Mouse (Mus musculus) lung, embryonic 15.5 days (tissue): ENCODE measurements around the gene Heatr6. TPM values are rescaled to one million over a fixed set of nuclear protein-coding genes. Genes with fewer than 3 reads are reported as not detected.

Source experiments
- ATAC-seq: fragments of 200-750 bp; cut with Nextera tagmentation; 2 replicates; pipeline ENCODE4 v1.8.0; 2017; ENCODE audit warnings: moderate number of reproducible peaks, borderline replicate concordance; ENCODE audit not compliant: low FRiP score, low TSS enrichment; ENCODE audit errors: extremely low read depth
- H3K27ac ChIP-seq: fragments of 300-500 bp; sonication (generic); 2 replicates; pipeline ENCODE4 v1.5.1; 2015; ENCODE audit warnings: moderate library complexity, mild to moderate bottlenecking, inconsistent platforms
- H3K27me3 ChIP-seq: fragments of 300-500 bp; sonication (generic); 2 replicates; pipeline ENCODE4 v1.6.1; 2015; ENCODE audit warnings: inconsistent platforms
- H3K36me3 ChIP-seq: fragments of 300-500 bp; sonication (generic); 2 replicates; pipeline ENCODE4 v1.6.1; 2015; ENCODE audit warnings: inconsistent platforms
- H3K4me1 ChIP-seq: fragments of 300-500 bp; sonication (generic); 2 replicates; pipeline ENCODE4 v1.6.1; 2015; ENCODE audit warnings: inconsistent platforms
- H3K4me2 ChIP-seq: fragments of 300-500 bp; sonication (generic); 2 replicates; pipeline ENCODE4 v1.6.1; 2015; ENCODE audit warnings: inconsistent platforms, mild to moderate bottlenecking, moderate library complexity
- H3K4me3 ChIP-seq: fragments of 300-500 bp; sonication (generic); 2 replicates; pipeline ENCODE4 v1.5.1; 2015; ENCODE audit warnings: mild to moderate bottlenecking, inconsistent platforms
- H3K9ac ChIP-seq: fragments of 300-500 bp; sonication (generic); 2 replicates; pipeline ENCODE4 v1.6.1; 2015; ENCODE audit warnings: inconsistent platforms
- H3K9me3 ChIP-seq: fragments of 300-500 bp; sonication (generic); 2 replicates; pipeline ENCODE4 v1.6.1; 2016; ENCODE audit warnings: inconsistent platforms
- WGBS: fragments of 180-500 bp; shearing (Covaris S2); methylation state at CpG from one replicate; pipeline ENCODE4 v1.1.7; 2015; 5-methylcytosine and 5-hydroxymethylcytosine counted together
- polyA plus RNA-seq: library from polyadenylated mRNA; unstranded; fragments of >200 nt; fragmentation: Nextera tagmentation; extraction: Ambion mirVana; gene quantifications from 2 replicates; pipeline ENCODE4 v1.2.1, GENCODE M21; 2015

The Heatr6 gene
- polyA plus RNA-seq, 1 experiment from 2014 or later, result 23.2 TPM

DNA sequence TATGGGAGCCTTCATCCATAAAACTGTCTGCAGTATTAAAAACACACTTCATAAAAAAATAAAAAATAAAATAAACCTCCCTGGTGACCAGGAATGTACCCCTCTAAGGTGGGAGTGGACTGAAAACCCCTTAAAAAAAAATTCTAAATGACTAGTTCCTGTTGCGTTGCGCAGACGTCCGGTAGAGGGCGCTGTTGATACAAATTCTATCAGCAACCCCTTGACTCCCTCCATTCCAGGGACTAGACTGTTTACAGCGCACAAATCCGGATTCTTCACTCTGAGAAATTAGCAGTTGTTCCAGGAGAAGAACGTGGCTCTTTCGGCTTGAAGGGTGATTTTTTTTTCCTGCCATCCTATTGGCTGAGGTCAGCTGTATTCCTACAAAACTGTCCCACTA is 62.1 kb downstream of the Heatr6 start:
- WGBS, result 7% methylated on average over 9 of the region's 9 CpGs
- Histone ChIP-seq H3K27me3 (no peaks in the 10 kb centered on the region), H3K4me3 (no peak overlapping the region), H3K9me3 (no peaks in the 10 kb centered on the region), H3K9ac (no peak overlapping the region), H3K4me2 (no peak overlapping the region), H3K4me1 (peaks cover 14% of the 10 kb centered on the region), H3K27ac (0 out of 2 replicates have a peak overlapping the region, but pooled peaks have one; percentile 29), H3K36me3 (no peaks in the 10 kb centered on the region)
- no peak for ATAC-seq

DNA sequence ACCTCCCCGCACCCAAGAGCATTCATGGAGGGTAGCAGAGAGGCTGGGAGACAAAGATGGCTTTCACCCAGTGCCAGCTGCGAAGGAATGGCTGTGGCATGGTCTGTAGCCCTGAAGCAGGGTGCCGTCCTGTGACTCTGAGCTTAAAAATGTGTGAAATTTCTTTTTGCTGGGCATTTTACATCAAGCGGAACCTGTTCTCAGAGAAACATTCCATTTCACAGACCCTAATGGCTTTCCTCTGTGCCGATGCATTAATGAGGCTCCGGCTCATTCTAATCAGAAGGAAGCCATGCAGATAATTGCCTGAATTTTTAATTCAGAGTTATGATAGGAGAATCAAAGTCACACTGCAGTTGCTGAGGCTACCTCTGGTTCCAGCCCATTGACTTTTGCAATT is 63.6 kb downstream of the Heatr6 start:
- Histone ChIP-seq H3K4me2 (no peak overlapping the region), H3K27me3 (no peaks in the 10 kb centered on the region), H3K9ac (no peak overlapping the region), H3K9me3 (no peaks in the 10 kb centered on the region), H3K4me3 (no peak overlapping the region), H3K4me1 (peaks cover 14% of the 10 kb centered on the region), H3K36me3 (no peaks in the 10 kb centered on the region), H3K27ac (no peak overlapping the region)
- WGBS, result 66% methylated on average over 6 of the region's 6 CpGs
- no peak for ATAC-seq

DNA sequence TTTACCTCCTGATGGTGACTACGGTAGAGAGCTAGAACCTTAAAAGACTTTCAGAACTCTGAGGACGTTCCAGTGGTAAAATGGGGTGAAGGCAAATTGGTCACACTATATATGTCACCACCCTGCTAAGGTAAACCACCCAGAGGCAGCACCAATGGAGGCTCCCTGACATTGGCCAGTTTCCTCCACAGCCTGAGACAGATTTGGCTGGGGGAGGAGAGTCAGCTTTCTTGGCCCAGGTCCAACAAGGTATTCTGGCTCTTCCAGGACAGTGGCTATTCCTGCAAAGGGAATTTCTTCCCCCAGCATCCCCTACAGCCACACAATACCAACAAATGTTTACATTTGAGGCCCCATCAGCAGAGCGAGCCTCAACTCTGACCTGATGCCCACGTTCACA is 64.5 kb downstream of the Heatr6 start:
- WGBS, result 47% methylated on average over 4 of the region's 4 CpGs
- Histone ChIP-seq H3K4me2 (no peak overlapping the region), H3K4me3 (no peak overlapping the region), H3K4me1 (peaks cover 14% of the 10 kb centered on the region), H3K27ac (no peak overlapping the region), H3K9ac (no peak overlapping the region), H3K27me3 (no peaks in the 10 kb centered on the region), H3K36me3 (no peaks in the 10 kb centered on the region), H3K9me3 (no peaks in the 10 kb centered on the region)
- no peak for ATAC-seq

DNA sequence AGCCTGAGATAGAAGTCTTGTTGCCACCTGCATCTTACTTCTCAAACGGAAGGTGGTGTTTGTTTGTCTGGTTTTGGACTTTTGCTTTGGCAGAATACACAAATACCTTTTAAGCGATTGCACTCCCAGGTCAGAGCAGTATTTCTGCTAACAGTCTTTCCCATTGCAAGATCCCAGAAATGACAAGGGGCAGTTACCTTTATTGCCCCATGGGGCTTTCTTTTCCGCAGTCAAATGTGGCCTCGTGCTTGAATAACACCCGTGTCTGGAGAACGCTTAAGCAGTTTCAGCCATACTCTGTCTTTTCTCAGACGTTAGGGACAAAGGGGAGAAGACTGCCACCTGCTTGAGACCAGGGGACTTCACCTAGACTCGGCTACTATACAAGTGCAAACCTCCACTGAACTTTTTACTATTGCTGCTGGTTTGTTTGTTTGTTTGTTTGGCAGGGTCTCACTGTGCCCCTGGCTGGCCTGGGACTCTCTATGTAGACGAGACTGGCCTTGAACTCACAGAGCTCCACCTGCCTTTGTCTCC is 65.2 kb downstream of the Heatr6 start:
- Histone ChIP-seq H3K27ac (no peak overlapping the region), H3K4me3 (no peak overlapping the region), H3K36me3 (no peaks in the 10 kb centered on the region), H3K4me2 (no peak overlapping the region), H3K4me1 (peaks cover 14% of the 10 kb centered on the region), H3K9ac (no peak overlapping the region), H3K27me3 (no peaks in the 10 kb centered on the region), H3K9me3 (no peaks in the 10 kb centered on the region)
- 51% methylated on average over 9 of the region's 9 CpGs for WGBS
- no peak for ATAC-seq

DNA sequence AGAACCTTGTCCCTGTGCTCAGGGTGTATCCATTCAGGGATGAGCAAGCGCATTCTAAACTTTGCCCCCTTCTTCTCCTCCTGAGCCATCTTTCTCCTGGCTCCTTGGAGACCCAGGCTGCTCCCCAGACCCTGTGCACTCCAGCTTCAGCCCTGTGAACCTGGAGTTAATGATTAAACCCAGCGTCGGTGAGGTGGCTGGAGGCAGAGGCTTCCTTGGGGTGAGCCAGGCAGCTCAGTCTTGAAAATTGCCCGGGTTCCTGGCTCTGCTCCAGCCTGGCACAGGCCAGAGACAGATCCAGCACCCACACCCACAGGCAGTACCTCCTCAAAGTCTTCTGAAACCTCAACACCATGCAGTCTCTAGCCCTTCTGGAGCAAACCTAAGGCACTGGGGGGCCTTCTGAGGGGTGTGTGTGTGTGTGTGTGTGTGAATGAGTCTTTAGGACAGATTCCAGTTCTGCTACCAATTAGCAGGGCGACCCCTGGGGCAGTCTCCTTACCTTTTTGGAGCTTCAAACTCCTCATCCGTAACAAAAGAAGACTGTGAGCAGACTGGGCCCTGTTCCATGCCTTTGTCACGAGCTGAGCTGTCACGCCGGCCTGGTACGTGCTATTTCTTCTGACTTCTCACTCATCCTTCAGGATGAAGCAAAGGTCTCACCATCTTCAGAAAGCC is 66.4 kb downstream of the Heatr6 start:
- Histone ChIP-seq H3K4me3 (no peak overlapping the region), H3K27ac (peak overlapping the region; percentile 77), H3K4me2 (no peak overlapping the region), H3K36me3 (no peaks in the 10 kb centered on the region), H3K9ac (no peak overlapping the region), H3K9me3 (no peaks in the 10 kb centered on the region), H3K27me3 (no peaks in the 10 kb centered on the region), H3K4me1 (peaks cover 14% of the 10 kb centered on the region)
- 46% methylated on average over 10 of the region's 10 CpGs for WGBS
- ATAC-seq, result peak; percentile 73; the same call in 1 of the 2 replicates

DNA sequence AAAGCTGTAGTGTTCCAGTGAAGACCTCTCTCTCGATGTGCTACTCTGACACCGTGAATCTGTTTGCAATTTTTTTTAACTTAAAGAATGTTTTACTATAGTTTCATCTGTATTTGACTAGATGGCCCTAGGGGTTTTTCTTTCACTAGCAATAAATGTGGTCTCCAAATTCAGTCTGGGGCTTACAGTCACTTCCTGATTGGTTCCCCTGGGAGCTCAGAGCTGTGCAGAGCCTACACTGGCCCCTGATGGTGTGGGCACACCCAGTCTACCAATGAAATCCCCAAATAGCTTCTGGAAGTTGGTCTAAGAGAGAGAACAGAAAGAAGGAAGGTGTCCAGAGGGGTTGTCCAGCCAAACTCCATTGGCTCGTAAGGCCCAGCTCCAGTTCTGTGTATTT is 72.6 kb downstream of the Heatr6 start:
- H3K4me3 ChIP-seq, result no peak overlapping the region
- no peaks in the 10 kb centered on the region for H3K27me3 ChIP-seq
- 93% methylated on average over 3 of the region's 3 CpGs for WGBS
- no peaks in the 10 kb centered on the region for H3K9me3 ChIP-seq
- no peak overlapping the region for H3K4me2 ChIP-seq
- no peak overlapping the region for H3K27ac ChIP-seq
- no peaks in the 10 kb centered on the region for H3K36me3 ChIP-seq
- no peaks in the 10 kb centered on the region for H3K4me1 ChIP-seq
- no peak for ATAC-seq
- H3K9ac ChIP-seq, result no peak overlapping the region

DNA sequence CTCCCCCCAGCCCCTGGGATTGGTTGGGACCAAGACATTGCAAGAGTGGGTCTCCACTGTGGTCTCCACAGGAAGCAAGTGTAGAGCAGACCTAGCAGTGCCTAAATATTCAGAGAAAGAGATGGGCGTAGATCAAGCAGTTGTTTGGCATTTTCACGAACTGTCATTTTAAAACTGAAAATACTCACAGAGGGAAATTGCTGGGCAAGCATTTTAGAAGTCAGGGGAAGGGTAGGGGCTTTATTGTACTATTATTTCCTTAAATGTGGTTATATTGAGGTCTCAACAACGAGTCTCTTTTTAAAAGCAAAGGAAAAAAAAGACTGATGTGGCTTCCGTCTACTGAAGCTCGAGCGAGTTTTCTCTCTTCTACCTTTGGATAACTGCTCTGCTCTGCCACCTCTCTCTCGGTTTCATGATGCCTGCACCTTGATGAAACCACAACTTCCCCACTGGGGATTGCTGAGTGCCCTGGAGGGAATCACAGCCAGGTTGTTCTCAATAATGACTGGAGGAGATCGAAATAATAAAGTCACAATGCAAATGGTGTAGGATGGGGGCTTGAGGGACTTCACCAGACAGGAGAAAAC is 75.2 kb downstream of the Heatr6 start:
- no peak overlapping the region for H3K4me3 ChIP-seq
- H3K27ac ChIP-seq, result no peak overlapping the region
- WGBS, result 78% methylated on average over 8 of the region's 8 CpGs
- no peaks in the 10 kb centered on the region for H3K27me3 ChIP-seq
- no peaks in the 10 kb centered on the region for H3K36me3 ChIP-seq
- H3K9me3 ChIP-seq, result no peaks in the 10 kb centered on the region
- H3K4me2 ChIP-seq, result no peak overlapping the region
- ATAC-seq, result no peak
- no peaks in the 10 kb centered on the region for H3K4me1 ChIP-seq
- H3K9ac ChIP-seq, result no peak overlapping the region

DNA sequence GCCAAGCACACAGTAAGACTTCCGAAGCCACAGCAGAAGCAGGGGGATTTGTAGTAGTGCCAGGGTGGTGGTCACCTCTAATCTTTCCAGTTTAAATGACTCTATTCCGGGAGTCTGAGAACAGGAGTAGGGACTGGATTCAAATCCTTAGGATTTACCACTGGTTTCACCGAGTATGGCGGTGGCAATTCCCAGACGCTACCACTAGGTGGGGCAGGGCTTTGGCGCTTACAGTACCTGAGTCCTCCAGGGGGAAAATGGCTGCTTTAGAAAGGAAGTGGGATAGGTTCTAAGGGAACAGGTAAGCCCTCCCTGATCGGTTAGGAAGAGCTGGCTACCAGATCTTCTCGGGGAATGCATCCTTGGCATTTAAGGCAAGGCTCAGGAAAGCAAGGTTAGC is 78.9 kb downstream of the Heatr6 start:
- H3K4me2 ChIP-seq, result no peak overlapping the region
- no peaks in the 10 kb centered on the region for H3K27me3 ChIP-seq
- H3K27ac ChIP-seq, result no peak overlapping the region
- no peak for ATAC-seq
- no peaks in the 10 kb centered on the region for H3K9me3 ChIP-seq
- no peaks in the 10 kb centered on the region for H3K36me3 ChIP-seq
- no peak overlapping the region for H3K4me3 ChIP-seq
- no peaks in the 10 kb centered on the region for H3K4me1 ChIP-seq
- 45% methylated on average over 8 of the region's 8 CpGs for WGBS
- H3K9ac ChIP-seq, result no peak overlapping the region

Other genes with a start within 250 kb of the Heatr6 start
- not detected in 2 replicates for gene Heatr9, start 231.5 kb upstream of the Heatr6 start, polyA plus RNA-seq
- 0.82 TPM in 1 of 2 replicates, not detected in the other for gene Ccl5, start 223.2 kb upstream of the Heatr6 start, polyA plus RNA-seq
- gene Ccl9, start 175.1 kb upstream of the Heatr6 start, polyA plus RNA-seq, result 4.9 and 5.4 TPM in 2 replicates
- gene Ccl6, start 160.6 kb upstream of the Heatr6 start, polyA plus RNA-seq, result 8.1 and 9.2 TPM in 2 replicates
- not detected in 2 replicates for gene Rpl9-ps1, start 108.1 kb upstream of the Heatr6 start, polyA plus RNA-seq
- 1.1 and 1.2 TPM in 2 replicates for gene Ccl3, start 104.3 kb upstream of the Heatr6 start, polyA plus RNA-seq
- 0.56 TPM in 1 of 2 replicates, not detected in the other for gene Ccl4, start 91.1 kb upstream of the Heatr6 start, polyA plus RNA-seq
- gene Wfdc17, start 49.7 kb upstream of the Heatr6 start, polyA plus RNA-seq, result 1.8 and 2.1 TPM in 2 replicates
- 1.4 and 2.4 TPM in 2 replicates for gene Wfdc18, start 44.7 kb upstream of the Heatr6 start, polyA plus RNA-seq
- 0.87 and 1.7 TPM in 2 replicates for gene Wfdc21, start 6.8 kb upstream of the Heatr6 start, polyA plus RNA-seq
- 8.3 and 9.5 TPM in 2 replicates for gene Hnf1b, start 96.4 kb downstream of the Heatr6 start, polyA plus RNA-seq
- gene Ddx52, start 188.4 kb downstream of the Heatr6 start, polyA plus RNA-seq, result 33.3 and 37.5 TPM in 2 replicates
- 9.5 and 11.3 TPM in 2 replicates for gene Synrg, start 210.7 kb downstream of the Heatr6 start, polyA plus RNA-seq